Mouse (Mus musculus) frontal cortex, postnatal 36 days (tissue): ENCODE measurements at regions not wholly inside any gene's neighbourhood (a gene's known extent, or its start where the extent isn't known, plus 50 kb on each side); places are given as distances from the start of the nearest gene placed in this dataset.
A peak's percentile ranks its signal among the peaks of the same experiment; 100 is the strongest.

Source experiments
- DNase-seq, 2 experiments: peaks; one replicate each; pipeline ENCODE4 v3.0.0; 2022; ENCODE audit warnings: low spot score in 2 of 2

- DNase-seq, result peak; percentile 9 to 35
Observed at GRCm38 (mm10) chr4:90437375-90438190, 219.0 kb downstream of the Zfp352 start.

GRCm38 (mm10) chr4:90438191-90438922 lies 219.7 kb downstream of the Zfp352 start:
- no peak for DNase-seq

GRCm38 (mm10) chr4:90445268-90445667 lies 226.6 kb downstream of the Zfp352 start:
- DNase-seq, result no peak

GRCm38 (mm10) chr4:90452576-90452975 lies 234.0 kb downstream of the Zfp352 start:
- no peak for DNase-seq

- no peak for DNase-seq
Observed at GRCm38 (mm10) chr4:90453029-90453428, 234.4 kb downstream of the Zfp352 start.

- DNase-seq, result no peak
Observed at GRCm38 (mm10) chr4:90496891-90497610, 278.4 kb downstream of the Zfp352 start.
